Mouse (Mus musculus) CH12.LX (cell line): Measurements from ENCODE around the gene Sult1a1. TPM values are rescaled to one million over a fixed set of nuclear protein-coding genes. Genes with fewer than 3 reads are reported as not detected.

Experiments used
- DNase-seq: peaks from one replicate; pipeline ENCODE4 v3.0.0-alpha.2; 2013; ENCODE audit errors: extremely low read depth
- H3K27ac ChIP-seq: 2 replicates; pipeline ENCODE4 v1.5.1; 2012; ENCODE audit warnings: low read depth, mild to moderate bottlenecking, control low read depth, moderate library complexity; ENCODE audit not compliant: insufficient read depth
- H3K27me3 ChIP-seq: replicated peaks from 2 replicates; pipeline ENCODE3; 2012; ENCODE audit warnings: inconsistent platforms
- H3K36me3 ChIP-seq, 2 experiments: replicated peaks in 1 of 2; 2 replicates each; pipeline versions ENCODE3 to v1.6.1; 2012; ENCODE audit warnings: inconsistent platforms in 1 of 2, low read length in 1 of 2, mild to moderate bottlenecking in 1 of 2, mixed read lengths in 1 of 2, moderate library complexity in 1 of 2; ENCODE audit not compliant: control insufficient read depth in 1 of 2, insufficient read depth in 1 of 2
- H3K4me1 ChIP-seq, 2 experiments: 2 replicates each; pipeline ENCODE4 v1.6.1; 2012; ENCODE audit warnings: inconsistent platforms in 1 of 2, moderate library complexity in 1 of 2; ENCODE audit not compliant: insufficient read depth in 2 of 2, control insufficient read depth in 1 of 2
- H3K4me2 ChIP-seq: 2 replicates; pipeline ENCODE4 v1.6.1; 2012; ENCODE audit warnings: low read depth, mild to moderate bottlenecking, control low read depth; ENCODE audit not compliant: poor library complexity, insufficient read depth, severe bottlenecking
- H3K4me3 ChIP-seq, 3 experiments: fragments of 150-350 bp in 1 of 3; sonication (generic) in 1 of 3; replicated peaks in 1 of 3; 2 replicates each; pipeline versions ENCODE3 to v1.5.1; 2011 to 2012; ENCODE audit warnings: low read depth in 2 of 3, low read length in 2 of 3, mild to moderate bottlenecking in 2 of 3, moderate library complexity in 2 of 3, control low read depth in 1 of 3, improper control_type of control experiment in 1 of 3, inconsistent platforms in 1 of 3, mixed read lengths in 1 of 3; ENCODE audit not compliant: poor library complexity in 1 of 3
- H3K79me2 ChIP-seq: replicated peaks from 2 replicates; pipeline ENCODE4 v1.6.1; 2012; ENCODE audit warnings: mild to moderate bottlenecking, moderate library complexity; ENCODE audit not compliant: control insufficient read depth, poor library complexity, insufficient read depth, severe bottlenecking; ENCODE audit errors: extremely low read depth
- H3K9ac ChIP-seq: 2 replicates; pipeline ENCODE4 v1.6.1; 2012; ENCODE audit warnings: low read depth, mild to moderate bottlenecking, control low read depth, moderate library complexity; ENCODE audit not compliant: insufficient read depth
- H3K9me3 ChIP-seq: replicated peaks from 2 replicates; pipeline ENCODE3; 2012; ENCODE audit warnings: low read length, inconsistent platforms, mixed read lengths
- CTCF ChIP-seq, 2 experiments: IDR thresholded peaks in 1 of 2; conservative IDR thresholded peaks in 1 of 2; 2 replicates each; pipeline ENCODE4 v1.5.1; 2011 to 2012; ENCODE audit warnings: low read depth in 2 of 2, low read length in 2 of 2, improper control_type of control experiment in 1 of 2, inconsistent platforms in 1 of 2, mild to moderate bottlenecking in 1 of 2, moderate library complexity in 1 of 2
- E2F4 ChIP-seq: IDR thresholded peaks from 2 replicates; pipeline ENCODE4 v1.6.1; 2011; ENCODE audit warnings: low read depth, low read length, improper control_type of control experiment; ENCODE audit not compliant: insufficient replicate concordance
- ELF1 ChIP-seq: IDR thresholded peaks from 2 replicates; pipeline ENCODE4 v1.6.1; 2014; ENCODE audit warnings: low read depth, mild to moderate bottlenecking, inconsistent platforms, low read length, improper control_type of control experiment
- ETS1 ChIP-seq: conservative IDR thresholded peaks from 2 replicates; pipeline ENCODE4 v1.6.1; 2012; ENCODE audit warnings: low read depth, mild to moderate bottlenecking, inconsistent platforms, low read length, improper control_type of control experiment, moderate library complexity
- GABPA ChIP-seq: IDR thresholded peaks from 2 replicates; pipeline ENCODE4 v1.6.1; 2012; ENCODE audit warnings: low read depth, low read length, improper control_type of control experiment, inconsistent platforms; ENCODE audit not compliant: insufficient replicate concordance
- HCFC1 ChIP-seq: IDR thresholded peaks from 2 replicates; pipeline ENCODE4 v1.6.1; 2012; ENCODE audit warnings: low read depth, mild to moderate bottlenecking, inconsistent platforms, low read length, improper control_type of control experiment
- IRF4 ChIP-seq: IDR thresholded peaks from 2 replicates; pipeline ENCODE4 v1.6.1; 2014; ENCODE audit warnings: low read depth, mild to moderate bottlenecking, inconsistent platforms, low read length, improper control_type of control experiment
- JUN ChIP-seq: IDR thresholded peaks from 2 replicates; pipeline ENCODE4 v1.6.1; 2011; ENCODE audit warnings: low read depth, mild to moderate bottlenecking, low read length, improper control_type of control experiment, moderate library complexity; ENCODE audit not compliant: insufficient read depth
- KAT2A ChIP-seq: IDR thresholded peaks from 2 replicates; pipeline ENCODE4 v1.6.1; 2012; ENCODE audit warnings: low read length, improper control_type of control experiment, inconsistent platforms; ENCODE audit not compliant: insufficient replicate concordance
- MAX ChIP-seq: IDR thresholded peaks from 2 replicates; pipeline ENCODE4 v1.6.1; 2011; ENCODE audit warnings: low read length, improper control_type of control experiment
- MXI1 ChIP-seq: IDR thresholded peaks from 2 replicates; pipeline ENCODE4 v1.6.1; 2011; ENCODE audit warnings: mild to moderate bottlenecking, low read depth, low read length, improper control_type of control experiment
- NELFE ChIP-seq: IDR thresholded peaks from 2 replicates; pipeline ENCODE4 v1.6.1; 2011; ENCODE audit warnings: low read depth, low read length, improper control_type of control experiment
- POLR2AphosphoS2 ChIP-seq: IDR thresholded peaks from 2 replicates; pipeline ENCODE4 v1.6.1; 2011; ENCODE audit warnings: low read depth, low read length, improper control_type of control experiment
- RAD21 ChIP-seq: IDR thresholded peaks from 2 replicates; pipeline ENCODE4 v1.6.1; 2011; ENCODE audit warnings: low read depth, mild to moderate bottlenecking, low read length, improper control_type of control experiment, moderate library complexity
- RCOR1 ChIP-seq: conservative IDR thresholded peaks from 2 replicates; pipeline ENCODE4 v1.6.1; 2012; ENCODE audit warnings: low read depth, mild to moderate bottlenecking, inconsistent platforms, low read length, improper control_type of control experiment
- SIN3A ChIP-seq: IDR thresholded peaks from 2 replicates; pipeline ENCODE4 v1.6.1; 2012; ENCODE audit warnings: low read length, improper control_type of control experiment, inconsistent platforms
- TCF12 ChIP-seq: IDR thresholded peaks from 2 replicates; pipeline ENCODE4 v1.6.1; 2014; ENCODE audit warnings: low read depth, mild to moderate bottlenecking, inconsistent platforms, low read length, improper control_type of control experiment
- ZC3H11A ChIP-seq: IDR thresholded peaks from 2 replicates; pipeline ENCODE4 v1.6.1; 2012; ENCODE audit warnings: low read depth, mild to moderate bottlenecking, inconsistent platforms, low read length, improper control_type of control experiment
- ZKSCAN1 ChIP-seq: IDR thresholded peaks from 2 replicates; pipeline ENCODE4 v1.6.1; 2012; ENCODE audit warnings: low read depth, inconsistent platforms, low read length, improper control_type of control experiment, borderline replicate concordance
- dilution Hi-C: fragments of 300-500 bp; cut with MboI; formaldehyde crosslinking; loops from 2 replicates; pipeline ENCODE4 v1.14.3; 2020; ENCODE audit warnings: low sequenced_read_pairs; ENCODE audit not compliant: extremely low pct_unique_long_range_greater_than_20kb, extremely low pct_ligation_motif_present
- in situ Hi-C: fragments of 300-500 bp; cut with MboI; formaldehyde crosslinking; loops from 3 replicates; pipeline ENCODE4 v1.14.3; 2019; ENCODE audit warnings: low sequenced_read_pairs, low pct_ligation_motif_present, low pct_unique_long_range_greater_than_20kb, mixed read lengths
- polyA plus RNA-seq: library from polyadenylated mRNA; unstranded; fragments of >175 nt; gene quantifications from 2 replicates; pipeline ENCODE4 v1.2.1, GENCODE M21; 2012; ENCODE audit warnings: low read depth; ENCODE audit not compliant: insufficient read length
- total RNA-seq, 2 experiments: library from RNA; depleted of rRNA; stranded (reverse); fragments of 300-350 nt in 1 of 2; fragments of >200 nt in 1 of 2; gene quantifications; 2 replicates each; pipeline ENCODE4 v1.2.3; 2012 to 2014

Sult1a1 gene
- total and polyA plus RNA-seq, 3 experiments, result 0.34 to 0.87 (median 0.87) TPM

GRCm38 (mm10) chr7:126675104-126675503 is 1.1 kb downstream of the Sult1a1 start:
- peaks cover 4 to 37% of the 10 kb centered on the region in 2 experiments for H3K4me1 ChIP-seq

GRCm38 (mm10) chr7:126672111-126672510 is 4.1 kb downstream of the Sult1a1 start:
- no peak overlapping the region for H3K27ac ChIP-seq
- TF ChIP-seq KAT2A (no peak), MAX (no peak), IRF4 (no peak), JUN (no peak), E2F4 (no peak)
- in situ Hi-C loops (no loop called here), dilution Hi-C loops (no loop called here)
- H3K4me1 ChIP-seq, result peaks cover 4 to 44% of the 10 kb centered on the region in 2 experiments
- no peak for DNase-seq
- H3K4me2 ChIP-seq, result no peak overlapping the region
- H3K36me3 ChIP-seq, result peaks cover 56 to 82% of the 10 kb centered on the region in 2 experiments
- H3K9me3 ChIP-seq, result no peaks in the 10 kb centered on the region
- no peaks in the 10 kb centered on the region for H3K79me2 ChIP-seq
- no peak overlapping the region for H3K4me3 ChIP-seq
- no peak overlapping the region for H3K9ac ChIP-seq
- no peaks in the 10 kb centered on the region for H3K27me3 ChIP-seq

More at GRCm38 (mm10) chr7:126675104-126675503, 1.1 kb downstream of the Sult1a1 start:
- Histone ChIP-seq H3K4me2 (no peak overlapping the region), H3K36me3 (peaks cover 47 to 74% of the 10 kb centered on the region in 2 experiments), H3K4me3 (no peak overlapping the region), H3K79me2 (no peaks in the 10 kb centered on the region), H3K27ac (no peak overlapping the region), H3K9ac (no peak overlapping the region), H3K27me3 (no peaks in the 10 kb centered on the region), H3K9me3 (no peaks in the 10 kb centered on the region)
- dilution Hi-C loops, result no loop called here
- no peak for DNase-seq
- in situ Hi-C loops, result no loop called here
- TF ChIP-seq MXI1 (no peak), IRF4 (no peak)

- Histone ChIP-seq H3K4me1 (peaks cover 4 to 40% of the 10 kb centered on the region in 2 experiments), H3K9ac (no peak overlapping the region), H3K27ac (no peak overlapping the region), H3K4me2 (no peak overlapping the region), H3K36me3 (peaks cover 57 to 82% of the 10 kb centered on the region in 2 experiments), H3K27me3 (no peaks in the 10 kb centered on the region), H3K4me3 (no peak overlapping the region), H3K79me2 (no peaks in the 10 kb centered on the region), H3K9me3 (no peaks in the 10 kb centered on the region)
- in situ Hi-C loops, result no loop called here
- dilution Hi-C loops, result no loop called here
- TF ChIP-seq KAT2A (no peak), JUN (no peak), NELFE (no peak), CTCF (conservative IDR thresholded peaks at IDR 0.05 in 1 of 2, IDR thresholded peaks at IDR 0.05 in 1 of 2; ENCODE audit: low read depth in 2 of 2, low read length in 2 of 2) (no peak), POLR2AphosphoS2 (no peak), ELF1 (no peak), ZC3H11A (no peak), GABPA (no peak), RCOR1 (no peak), SIN3A (no peak), MAX (no peak), RAD21 (no peak), TCF12 (no peak), HCFC1 (no peak), MXI1 (no peak), ZKSCAN1 (no peak), ETS1 (no peak)
- DNase-seq, result no peak
Observed at GRCm38 (mm10) chr7:126670152-126670551, 6.1 kb downstream of the Sult1a1 start.
